Mouse (Mus musculus) stomach, postnatal 0 days (tissue): ENCODE results near the gene Ep300. TPM values are rescaled to one million over a fixed set of nuclear protein-coding genes. Genes with fewer than 3 reads are reported as not detected.

ENCODE experiments used
- ATAC-seq: fragments of 200-750 bp; cut with Nextera tagmentation; 2 replicates; pipeline ENCODE4 v1.8.0; 2017; ENCODE audit not compliant: low FRiP score, low TSS enrichment
- DNase-seq: peaks from one replicate; pipeline ENCODE4 v3.0.0-alpha.2; 2016; ENCODE audit warnings: low spot score
- H3K27ac ChIP-seq: fragments of 300-500 bp; sonication (generic); replicated peaks from 2 replicates; pipeline ENCODE4 v1.5.1; 2014; ENCODE audit warnings: mild to moderate bottlenecking, control low read depth
- H3K27me3 ChIP-seq: fragments of 300-500 bp; sonication (generic); 2 replicates; pipeline ENCODE4 v1.6.1; 2014; ENCODE audit warnings: low read length; ENCODE audit not compliant: control insufficient read depth, insufficient read depth
- H3K36me3 ChIP-seq: fragments of 300-500 bp; sonication (generic); 2 replicates; pipeline ENCODE4 v1.6.1; 2014; ENCODE audit warnings: low read length, mixed read lengths; ENCODE audit not compliant: control insufficient read depth, insufficient read depth
- H3K4me1 ChIP-seq: fragments of 300-500 bp; sonication (generic); replicated peaks from 2 replicates; pipeline ENCODE4 v1.6.1; 2014; ENCODE audit warnings: antibody characterized with exemption; ENCODE audit not compliant: control insufficient read depth, insufficient read depth
- H3K4me2 ChIP-seq: fragments of 300-500 bp; sonication (generic); replicated peaks from 2 replicates; pipeline ENCODE4 v1.6.1; 2014; ENCODE audit warnings: low read depth, mild to moderate bottlenecking, control low read depth, moderate library complexity
- H3K4me3 ChIP-seq: fragments of 300-500 bp; sonication (generic); 2 replicates; pipeline ENCODE4 v1.5.1; 2014; ENCODE audit warnings: low read depth, low read length, control low read depth
- H3K9ac ChIP-seq: fragments of 300-500 bp; sonication (generic); 2 replicates; pipeline ENCODE4 v1.6.1; 2014; ENCODE audit warnings: mild to moderate bottlenecking, low read length, control low read depth, mixed read lengths
- H3K9me3 ChIP-seq: fragments of 300-500 bp; sonication (generic); 2 replicates; pipeline ENCODE4 v1.6.1; 2016; ENCODE audit warnings: low read length; ENCODE audit not compliant: control insufficient read depth
- CTCF ChIP-seq: IDR thresholded peaks from 2 replicates; pipeline ENCODE4 v1.5.1; 2016; ENCODE audit warnings: antibody characterized with exemption, low read depth, mild to moderate bottlenecking, moderate library complexity
- EP300 ChIP-seq: optimal IDR thresholded peaks from 2 replicates; pipeline ENCODE3; 2016; ENCODE audit warnings: antibody characterized with exemption
- WGBS: fragments of 180-500 bp; shearing (Covaris S2); extraction: QIAGEN DNeasy Blood & Tissue Kit; methylation state at CpG from one replicate; pipeline ENCODE4 v1.1.7; 2014; 5-methylcytosine and 5-hydroxymethylcytosine counted together
- polyA plus RNA-seq: library from polyadenylated mRNA; unstranded; fragments of >200 nt; fragmentation: Nextera tagmentation; extraction: Ambion mirVana; gene quantifications from 2 replicates; pipeline ENCODE4 v1.2.1, GENCODE M21; 2015

The Ep300 gene
- 6.0 and 8.5 TPM in 2 replicates for polyA plus RNA-seq

DNA sequence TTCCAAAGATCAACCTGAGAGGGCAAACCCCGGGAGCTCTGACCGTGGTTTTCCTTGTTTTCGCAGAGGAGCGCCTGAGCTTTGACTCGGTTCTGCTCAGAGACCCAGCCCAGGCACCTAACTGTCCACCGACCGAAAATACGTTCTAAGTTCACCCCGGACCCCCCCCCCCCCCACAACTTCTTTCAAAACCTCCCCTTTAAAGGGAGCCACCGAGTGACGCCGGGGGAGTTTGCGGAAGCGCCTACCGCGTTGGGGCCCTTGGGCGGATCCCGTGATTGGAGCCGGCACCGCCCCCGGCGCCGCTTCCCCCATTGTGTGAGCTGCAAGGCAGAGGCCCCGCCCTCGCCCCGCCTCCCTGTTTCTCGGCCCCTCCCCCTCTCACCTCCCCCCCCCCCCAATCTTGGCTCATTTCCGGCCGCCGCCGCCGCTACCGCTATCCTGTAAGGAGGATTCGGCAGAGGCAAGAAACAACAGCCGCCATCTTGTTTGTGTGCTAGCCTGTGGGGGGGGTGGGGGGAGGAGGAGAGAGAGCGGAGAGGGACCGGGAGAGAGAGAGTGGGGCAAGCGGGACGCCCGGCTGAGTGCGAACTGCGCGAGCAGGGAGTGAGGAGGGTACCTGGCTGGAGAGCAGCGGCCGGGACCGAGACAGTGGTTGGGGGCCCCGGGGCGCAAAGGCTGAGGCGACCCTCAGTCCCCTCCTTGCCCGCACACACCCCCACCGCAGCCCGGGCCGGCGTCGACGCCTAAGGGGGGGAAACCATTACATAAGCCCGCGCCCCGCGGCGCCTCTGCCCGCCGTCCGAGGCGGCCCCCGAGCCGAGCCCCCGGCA is at the start of gene Ep300:
Gene Ep300, plus strand, starts transcription at position 439 of the 833 bp plus-strand sequence.
- H3K4me1 ChIP-seq = no peaks in the 10 kb centered on the region
- H3K9me3 ChIP-seq = no peaks in the 10 kb centered on the region
- WGBS = 1% methylated on average over 58 of the region's 68 CpGs
- peak within 1 kb of the TSS; percentile 97 for H3K4me3 ChIP-seq
- DNase-seq (peak; percentile 99), ATAC-seq (peak; percentile 96)
- no peaks in the 10 kb centered on the region for H3K27me3 ChIP-seq
- peak within 1 kb of the TSS; percentile 100 for H3K9ac ChIP-seq
- H3K36me3 ChIP-seq = no peaks in the 10 kb centered on the region
- no peak for TF ChIP-seq CTCF
- TF ChIP-seq EP300 = peak; percentile 77
- H3K27ac ChIP-seq = peak within 1 kb of the TSS; percentile 100
- peak within 1 kb of the TSS; percentile 74 for H3K4me2 ChIP-seq

GRCm38 (mm10) chr15:81535881-81536351 is 49.2 kb upstream of the Ep300 start:
- no peaks in the 10 kb centered on the region for H3K27me3 ChIP-seq
- TF ChIP-seq EP300 (no peak), CTCF (no peak)
- no peak overlapping the region for H3K27ac ChIP-seq
- no peak for ATAC-seq
- 44% methylated on average over 9 of the region's 9 CpGs for WGBS
- no peak overlapping the region for H3K4me3 ChIP-seq
- no peaks in the 10 kb centered on the region for H3K9me3 ChIP-seq
- DNase-seq = no peak
- no peaks in the 10 kb centered on the region for H3K36me3 ChIP-seq
- no peak overlapping the region for H3K9ac ChIP-seq
- H3K4me1 ChIP-seq = no peaks in the 10 kb centered on the region
- H3K4me2 ChIP-seq = no peak overlapping the region

DNA sequence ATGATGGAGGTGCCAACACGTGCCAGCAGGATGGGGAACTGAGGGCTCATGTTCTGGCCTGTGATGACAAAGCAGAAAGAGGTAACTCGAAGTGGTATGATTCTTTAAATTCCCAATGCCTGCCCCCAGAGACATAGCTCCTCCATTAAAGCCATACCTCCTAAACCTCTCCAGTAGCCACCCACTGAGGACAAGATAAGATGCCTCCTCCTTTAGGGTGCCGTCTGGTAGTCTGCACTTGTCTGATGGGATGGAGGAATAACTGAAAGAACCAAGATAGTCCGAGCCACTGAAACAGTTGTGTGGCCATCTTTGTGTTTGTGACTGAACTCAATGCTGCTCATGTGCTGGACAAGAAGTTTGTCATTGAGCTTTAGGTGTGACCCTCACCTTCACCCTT is 47.0 kb upstream of the Ep300 start:
- H3K4me2 ChIP-seq = no peak overlapping the region
- no peak overlapping the region for H3K4me3 ChIP-seq
- H3K9ac ChIP-seq = no peak overlapping the region
- DNase-seq = no peak
- no peaks in the 10 kb centered on the region for H3K36me3 ChIP-seq
- TF ChIP-seq EP300 (no peak), CTCF (no peak)
- no peaks in the 10 kb centered on the region for H3K27me3 ChIP-seq
- no peak overlapping the region for H3K27ac ChIP-seq
- H3K4me1 ChIP-seq = no peaks in the 10 kb centered on the region
- ATAC-seq = no peak
- 78% methylated on average over 4 of the region's 4 CpGs for WGBS
- H3K9me3 ChIP-seq = no peaks in the 10 kb centered on the region

- Histone ChIP-seq H3K4me1 (no peaks in the 10 kb centered on the region), H3K9ac (no peak overlapping the region), H3K27ac (no peak overlapping the region), H3K9me3 (no peaks in the 10 kb centered on the region), H3K27me3 (no peaks in the 10 kb centered on the region), H3K4me2 (no peak overlapping the region), H3K36me3 (no peaks in the 10 kb centered on the region), H3K4me3 (no peak overlapping the region)
- DNase-seq = no peak
- ATAC-seq = no peak
- no peak for TF ChIP-seq EP300
- no peak for TF ChIP-seq CTCF
- 76% methylated on average over 2 of the region's 2 CpGs for WGBS
Observed at GRCm38 (mm10) chr15:81539560-81539959, 45.6 kb upstream of the Ep300 start.

- no peak overlapping the region for H3K9ac ChIP-seq
- no peaks in the 10 kb centered on the region for H3K9me3 ChIP-seq
- H3K4me2 ChIP-seq = no peak overlapping the region
- no peaks in the 10 kb centered on the region for H3K27me3 ChIP-seq
- H3K27ac ChIP-seq = no peak overlapping the region
- no peaks in the 10 kb centered on the region for H3K4me1 ChIP-seq
- H3K36me3 ChIP-seq = no peaks in the 10 kb centered on the region
- TF ChIP-seq EP300 (no peak), CTCF (no peak)
- no peak for ATAC-seq
- 90% methylated on average over 2 of the region's 2 CpGs for WGBS
- DNase-seq = no peak
- no peak overlapping the region for H3K4me3 ChIP-seq
Observed at GRCm38 (mm10) chr15:81544916-81545315, 40.2 kb upstream of the Ep300 start.

GRCm38 (mm10) chr15:81545387-81546176 is 39.6 kb upstream of the Ep300 start:
- 83% methylated on average over 5 of the region's 5 CpGs for WGBS
- Histone ChIP-seq H3K27ac (no peak overlapping the region), H3K4me2 (no peak overlapping the region), H3K27me3 (no peaks in the 10 kb centered on the region), H3K9ac (no peak overlapping the region), H3K4me1 (no peaks in the 10 kb centered on the region), H3K36me3 (no peaks in the 10 kb centered on the region), H3K4me3 (no peak overlapping the region), H3K9me3 (no peaks in the 10 kb centered on the region)
- ATAC-seq (no peak), DNase-seq (no peak)
- TF ChIP-seq EP300 (no peak), CTCF (no peak)
